Mouse (Mus musculus): Measurements from ENCODE around the gene Serpinb9f.
"Not testable (repeated sequence)": the region's sequence is repeated elsewhere in the genome, so short reads cannot be mapped to it uniquely, and the experiment has no call there.

Gene Serpinb9f

GRCm38 (mm10) chr13:33323777-33324176 is at the start of gene Serpinb9f:
TSS of gene Serpinb9f (plus strand) at chr13:33324077.
- in situ Hi-C loops (cut with MseI, MboI) = loop anchor here in 1 of 2 experiments (5.0 kb wide), 1 partner anchor 159 kb away; the partner anchor contains the start of gene Serpinb9g

- in situ Hi-C loops (cut with MseI, MboI) = not testable (repeated sequence)
Measured at GRCm38 (mm10) chr13:33308631-33309030, 15.2 kb upstream of the Serpinb9f start.

GRCm38 (mm10) chr13:33356666-33357065 is 32.8 kb downstream of the Serpinb9f start:
- in situ Hi-C loops (cut with MseI, MboI) = not testable (repeated sequence)

All from mouse trophoblast stem cell (cell line).